Mouse (Mus musculus) T-cell, adult 66 days (primary cell): ENCODE results near the gene Mff. TPM values are rescaled to one million over a fixed set of nuclear protein-coding genes. Genes with fewer than 3 reads are reported as not detected.

Source experiments
- total RNA-seq, 2 experiments: library from RNA; stranded (reverse); gene quantifications; 3 replicates in 1 of 2; 4 replicates in 1 of 2; pipeline ENCODE4 v1.2.4; 2023

Mff gene
- total RNA-seq = 100 to 1,000 TPM; 105 to 108 TPM

DNA sequence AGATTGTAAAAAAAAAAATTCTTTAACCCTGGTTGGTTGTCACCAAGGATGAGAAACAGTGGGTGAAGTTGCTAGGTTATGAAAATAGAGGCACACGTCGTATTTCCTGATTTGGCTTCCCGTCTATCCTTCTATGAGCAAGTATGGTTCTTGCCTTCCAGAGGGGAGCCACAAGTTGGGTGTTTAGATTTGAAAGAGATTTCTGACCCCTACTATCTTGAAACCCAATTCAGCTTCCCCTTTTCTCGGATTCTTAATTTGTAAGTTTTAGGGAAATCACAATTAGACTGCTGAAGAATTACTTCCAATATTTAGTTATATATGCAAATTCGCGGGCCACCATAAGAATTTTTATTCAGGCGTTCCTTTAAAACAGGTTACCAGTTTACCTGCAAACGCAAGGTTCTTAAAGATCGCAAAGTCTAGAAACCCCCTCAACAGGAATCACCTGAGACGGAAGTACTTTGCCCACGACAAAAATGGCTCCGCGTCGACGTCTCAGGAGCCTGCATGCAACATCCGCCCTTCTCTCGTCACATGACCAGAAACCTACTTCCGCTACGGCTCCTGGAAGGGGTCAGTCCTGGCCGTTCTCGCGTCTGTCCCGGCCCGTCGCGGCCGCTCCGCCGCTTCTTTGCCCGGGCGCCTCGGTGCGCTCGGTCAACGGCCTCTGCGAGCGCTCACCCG, at the start of gene Mff:
TSS of gene Mff (plus strand) at position 552 of the 687 bp plus-strand sequence.

DNA sequence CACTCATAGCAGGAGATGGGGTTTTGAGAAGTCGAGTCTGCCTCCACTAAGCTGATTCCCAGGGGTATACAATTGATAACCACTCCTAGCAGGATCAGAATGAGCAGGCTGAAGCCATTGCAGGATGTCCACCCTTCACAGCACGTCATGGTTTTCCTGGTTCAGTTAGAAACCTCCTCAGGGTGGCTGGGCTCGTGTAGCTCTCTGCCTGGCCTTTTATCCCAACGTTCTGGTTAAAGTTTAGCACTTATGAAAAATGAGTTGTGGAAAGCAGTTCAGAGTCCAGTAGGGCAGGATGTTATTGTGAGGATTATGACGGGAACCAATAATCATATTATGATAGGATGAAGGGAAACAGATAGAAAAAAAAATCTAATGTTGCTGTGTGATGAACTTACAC, 43.6 kb downstream of the Mff start, which contains the start of gene Tm4sf20:
TSS of gene Tm4sf20 (minus strand) at position 193 of the 400 bp plus-strand sequence.

DNA sequence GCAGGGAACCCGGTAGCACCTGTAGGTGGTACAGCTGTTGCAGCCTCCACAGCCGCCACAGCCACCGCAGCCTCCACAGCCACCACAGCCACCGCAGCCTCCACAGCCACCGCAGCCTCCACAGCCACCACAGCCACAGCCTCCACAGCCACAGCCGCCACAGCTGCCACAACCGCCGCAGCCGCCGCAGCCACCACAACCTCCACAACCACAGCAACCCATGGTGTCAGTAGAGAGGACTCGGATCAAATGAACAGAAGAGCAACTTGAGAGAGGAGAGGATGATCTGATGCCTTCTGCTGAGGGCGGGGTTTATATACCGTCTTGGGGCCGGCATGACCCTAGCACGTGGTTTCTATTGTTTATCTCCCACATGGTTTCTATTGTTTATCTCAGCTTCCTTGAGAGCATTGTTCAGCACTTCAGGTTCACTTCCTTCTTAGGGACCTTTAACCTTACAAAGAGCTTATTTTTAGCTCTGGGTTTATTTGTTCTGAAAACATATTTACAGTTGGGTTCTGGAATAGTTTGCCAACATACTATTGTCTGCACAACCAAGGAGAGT, 46.4 kb downstream of the Mff start, which contains the start of gene Gm47791:
TSS of gene Gm47791 (minus strand) at position 222 of the 565 bp plus-strand sequence.

Other genes starting within 250 kb of the Mff start
- not detected for gene Col4a4, start 138.0 kb upstream of the Mff start, total RNA-seq
- not detected for gene Col4a3, start 138.0 kb upstream of the Mff start, total RNA-seq
- not detected for gene Tm4sf20, start 43.6 kb downstream of the Mff start, total RNA-seq
- gene Gm47791, start 46.4 kb downstream of the Mff start, total RNA-seq = not detected
- gene Agfg1, start 114.6 kb downstream of the Mff start, total RNA-seq = 100 to 1,000 TPM in 1 of 2 experiments, 10 to 100 TPM in 1; 88.6 to 101 TPM
- gene A030005L19Rik, start 188.4 kb downstream of the Mff start, total RNA-seq = 1 to 10 TPM; 6.3 to 7.3 TPM
- 1 to 10 TPM in 1 of 2 experiments, under 1 TPM in 1; 0.99 to 1.3 TPM for gene A030014E15Rik, start 200.0 kb downstream of the Mff start, total RNA-seq
- gene Gm6217, start 206.5 kb downstream of the Mff start, total RNA-seq = not detected
- gene A030003K21Rik, start 218.5 kb downstream of the Mff start, total RNA-seq = not detected
- gene Gm7544, start 231.1 kb downstream of the Mff start, total RNA-seq = not detected
- not detected for gene Gm47955, start 235.4 kb downstream of the Mff start, total RNA-seq